Mouse (Mus musculus) cerebellum, postnatal 36 days (tissue): ENCODE data around the gene D1Ertd622e.
"Not testable (repeated sequence)": the region's sequence is repeated elsewhere in the genome, so short reads cannot be mapped to it uniquely, and the experiment has no call there.

Experiments used
- DNase-seq, 2 experiments: peaks; one replicate each; pipeline ENCODE4 v3.0.0; 2021 to 2022; ENCODE audit warnings: mixed read lengths in 2 of 2

Gene D1Ertd622e

DNA sequence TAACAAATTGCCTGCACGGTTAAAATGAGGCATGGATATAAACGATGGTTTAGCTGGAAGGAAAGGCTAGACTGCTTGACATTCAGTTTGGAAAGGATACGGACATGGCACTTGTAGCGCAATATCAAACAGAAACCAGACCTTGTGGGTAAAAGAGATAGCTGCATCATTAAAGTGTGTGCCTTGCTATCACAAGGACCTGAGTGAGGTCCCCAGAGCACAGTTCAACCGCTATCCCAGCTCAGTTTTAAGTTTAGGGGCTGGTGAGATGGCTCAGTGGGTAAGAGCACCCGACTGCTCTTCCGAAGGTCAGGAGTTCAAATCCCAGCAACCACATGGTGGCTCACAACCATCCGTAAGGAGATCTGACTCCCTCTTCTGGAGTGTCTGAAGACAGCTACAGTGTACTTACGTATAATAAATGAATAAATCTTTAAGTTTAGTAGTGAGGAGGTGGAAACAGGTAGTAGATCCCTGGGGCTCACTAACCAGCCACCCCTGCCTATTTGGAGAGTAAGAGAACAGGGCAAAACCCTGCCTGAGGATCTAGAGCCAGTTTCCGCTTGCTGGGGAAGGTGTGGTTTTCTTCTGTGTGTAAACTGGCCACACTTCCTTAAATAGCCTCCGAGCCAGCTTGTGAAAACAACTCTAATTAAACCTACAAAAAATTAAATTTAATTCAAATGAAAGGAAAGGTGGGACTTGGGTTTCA lies 29.2 kb downstream of the D1Ertd622e start:
- no peak for DNase-seq

DNA sequence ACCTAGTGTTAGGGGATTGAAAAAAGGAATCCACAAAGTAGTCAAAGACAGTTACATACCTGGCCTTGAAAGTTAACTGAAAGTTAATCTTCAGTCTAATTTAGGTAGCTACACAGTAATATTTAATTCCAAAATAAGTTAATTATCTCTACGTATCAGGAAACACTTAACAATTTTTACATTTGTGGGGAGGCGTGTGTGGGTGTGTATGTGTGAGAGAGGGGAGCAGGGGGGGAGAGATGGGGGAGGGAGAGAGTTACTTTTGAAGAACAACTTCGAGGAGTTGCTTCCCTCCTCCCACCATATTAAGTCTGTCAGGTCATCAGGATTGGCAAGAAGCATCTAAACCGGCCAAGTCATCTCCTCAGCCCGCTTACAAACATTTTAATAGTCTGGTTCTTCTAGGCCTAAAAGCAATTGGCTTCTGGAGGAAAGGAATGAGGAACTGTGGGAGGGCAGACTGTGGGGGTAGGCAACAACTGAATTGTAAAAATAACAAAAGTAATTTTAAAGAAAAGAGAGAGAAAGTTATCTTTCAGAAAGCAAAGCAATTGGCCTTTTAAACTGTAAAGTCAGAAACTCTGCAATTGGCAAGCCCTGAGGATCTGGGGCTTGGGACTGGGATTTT lies 29.9 kb downstream of the D1Ertd622e start:
- no peak for DNase-seq

DNA sequence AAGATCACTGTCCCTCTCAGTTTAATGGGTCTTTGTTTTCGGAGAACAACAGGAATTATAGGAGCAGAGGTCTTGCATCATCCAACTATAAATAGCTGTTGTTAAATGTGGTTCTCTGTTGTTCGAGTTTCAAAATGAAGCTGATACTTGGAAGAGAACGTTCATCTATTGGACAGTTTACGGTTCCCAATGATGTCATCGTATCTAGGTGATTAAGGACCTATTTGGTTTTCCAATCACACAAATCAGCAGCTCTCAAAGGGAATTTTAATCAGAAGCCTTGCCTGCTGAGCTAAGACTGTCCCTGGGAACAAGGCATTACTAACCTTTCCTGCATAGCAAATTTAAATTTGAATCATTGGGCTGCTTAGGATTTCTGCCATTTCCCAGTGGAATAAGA lies 31.7 kb downstream of the D1Ertd622e start:
- DNase-seq: no peak

DNA sequence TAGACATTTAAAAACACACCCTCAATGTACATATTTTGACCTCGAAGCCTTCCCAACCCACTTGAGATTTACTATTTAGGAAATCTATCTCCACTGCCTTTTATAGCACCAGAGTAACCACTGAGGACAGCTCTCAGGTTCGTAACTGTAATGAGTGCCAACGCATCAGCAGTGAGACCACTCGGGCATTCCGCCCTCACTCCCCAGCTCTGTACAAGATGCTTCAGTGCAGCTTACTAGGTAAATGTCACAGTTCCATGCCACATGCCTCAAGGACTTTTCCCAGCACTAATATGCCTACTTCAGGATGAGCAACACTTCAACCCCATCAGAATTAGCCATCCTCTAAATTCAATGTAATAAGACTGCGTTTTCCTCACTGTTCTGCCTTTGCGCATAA lies 33.0 kb downstream of the D1Ertd622e start:
- no peak for DNase-seq

DNA sequence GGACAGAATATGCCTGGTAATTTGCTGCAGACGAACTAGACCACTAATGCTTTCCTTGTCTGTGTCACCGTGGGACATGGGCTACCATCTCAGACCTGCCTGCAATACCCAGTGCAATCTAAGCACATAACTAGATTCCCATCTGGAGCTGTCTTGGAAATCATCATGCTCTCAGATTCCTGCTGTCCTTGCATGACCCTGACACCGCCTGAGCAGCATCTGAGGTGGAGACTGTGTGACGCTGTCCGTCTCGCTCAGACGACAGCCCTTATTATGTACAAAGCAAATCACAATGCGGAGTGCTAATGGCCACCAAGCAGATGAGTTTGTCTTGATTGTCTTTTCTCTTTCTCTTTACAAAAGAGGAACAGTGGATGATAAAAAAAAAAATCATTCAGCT lies 33.9 kb downstream of the D1Ertd622e start:
- no peak for DNase-seq

DNA sequence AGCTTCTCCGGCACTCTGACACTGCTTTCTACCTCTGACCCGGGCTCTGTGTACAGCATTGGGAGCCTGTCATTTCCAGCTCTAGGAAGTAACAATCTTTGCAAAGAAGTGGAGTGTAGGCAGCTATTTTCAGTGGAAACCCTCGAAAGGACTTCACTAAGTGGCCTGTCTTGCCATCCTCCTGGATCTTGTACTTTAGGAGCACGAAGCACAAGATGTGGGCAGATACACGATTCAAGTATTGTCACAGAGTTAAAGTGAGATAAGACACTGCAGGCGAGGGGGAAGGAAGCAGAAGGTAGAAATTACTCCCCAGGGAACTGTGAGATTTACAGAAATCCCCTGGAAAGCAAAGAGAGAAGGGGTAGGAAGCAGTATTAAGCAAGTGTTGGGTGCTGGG lies 36.4 kb downstream of the D1Ertd622e start:
- no peak for DNase-seq

DNA sequence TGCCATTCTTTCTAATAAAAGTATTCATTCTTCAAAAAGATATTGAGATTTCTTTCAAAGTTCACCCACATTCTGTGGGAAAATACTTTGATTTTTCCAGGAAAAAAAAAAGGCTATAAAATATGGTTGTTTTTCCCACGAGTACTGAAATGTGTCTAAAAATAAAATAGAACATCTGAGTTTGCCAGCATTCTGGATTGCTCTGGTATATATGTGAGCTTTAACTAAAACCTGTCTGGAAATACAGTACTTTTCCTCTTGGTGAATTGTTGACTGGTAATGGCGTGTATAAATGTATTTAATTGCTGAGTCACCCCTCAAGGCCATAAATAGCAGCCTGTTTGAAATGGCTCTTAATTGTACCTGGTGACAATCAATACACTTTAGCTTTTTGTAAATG lies 37.5 kb downstream of the D1Ertd622e start:
- no peak for DNase-seq

DNA sequence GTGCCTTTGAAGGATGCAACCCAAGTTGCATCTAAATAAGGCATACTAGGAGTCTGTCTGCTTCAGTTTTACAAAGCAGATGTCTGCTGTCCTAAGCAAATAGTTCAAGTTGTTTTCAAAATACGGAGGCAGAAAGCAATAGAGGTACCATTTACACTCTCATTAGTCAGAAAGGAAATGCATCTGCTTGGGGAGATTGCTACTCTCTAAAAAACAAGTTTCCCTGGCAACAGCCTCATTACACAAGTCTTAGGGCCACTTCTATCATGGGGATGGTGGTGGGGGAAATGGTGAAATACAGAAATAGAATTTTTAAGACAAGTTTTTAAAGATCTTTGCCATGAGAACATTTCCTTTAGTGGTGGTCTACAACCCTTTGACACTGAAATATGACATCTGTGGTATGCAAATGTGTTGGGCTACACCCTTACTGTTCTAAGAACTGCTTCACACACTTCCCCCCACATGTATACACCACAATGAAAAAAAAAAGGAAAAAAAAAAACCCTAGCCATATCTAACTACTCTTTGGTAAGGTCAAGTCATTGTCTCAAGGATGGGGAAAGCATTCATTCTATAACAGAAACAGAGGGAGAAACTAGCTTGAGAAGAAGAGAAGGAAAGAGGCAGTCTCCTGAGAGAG lies 38.5 kb downstream of the D1Ertd622e start:
- DNase-seq: no peak

DNA sequence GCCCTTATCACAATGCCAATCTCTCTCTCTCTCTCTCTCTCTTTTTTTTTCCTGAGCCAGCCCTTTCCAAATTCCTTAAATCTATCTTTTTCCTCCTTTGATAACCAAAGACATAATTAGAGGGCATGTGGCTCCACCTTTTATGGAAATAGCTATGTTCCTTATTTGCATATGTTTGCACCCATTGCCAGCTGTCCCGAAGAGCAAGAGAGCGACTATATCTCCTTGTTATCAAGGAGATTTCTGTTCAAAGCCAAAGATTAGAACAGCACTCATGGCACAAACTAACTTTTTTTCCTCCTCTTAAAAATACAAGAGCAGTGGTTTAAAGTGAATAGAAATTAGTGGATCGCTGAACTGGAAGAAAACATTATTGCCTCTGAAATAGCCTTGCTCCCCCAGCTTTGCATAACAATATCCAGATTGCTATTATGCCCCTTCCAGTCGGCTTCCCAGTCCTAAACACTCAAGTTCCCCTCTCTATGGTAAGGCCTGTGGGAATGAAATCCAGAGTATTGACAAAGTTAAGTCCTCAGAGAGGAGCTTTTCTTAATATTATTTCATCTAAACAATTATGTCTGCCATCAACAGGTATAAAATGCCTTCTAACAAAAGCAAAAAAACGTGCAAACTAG lies 39.2 kb downstream of the D1Ertd622e start:
- no peak for DNase-seq

DNA sequence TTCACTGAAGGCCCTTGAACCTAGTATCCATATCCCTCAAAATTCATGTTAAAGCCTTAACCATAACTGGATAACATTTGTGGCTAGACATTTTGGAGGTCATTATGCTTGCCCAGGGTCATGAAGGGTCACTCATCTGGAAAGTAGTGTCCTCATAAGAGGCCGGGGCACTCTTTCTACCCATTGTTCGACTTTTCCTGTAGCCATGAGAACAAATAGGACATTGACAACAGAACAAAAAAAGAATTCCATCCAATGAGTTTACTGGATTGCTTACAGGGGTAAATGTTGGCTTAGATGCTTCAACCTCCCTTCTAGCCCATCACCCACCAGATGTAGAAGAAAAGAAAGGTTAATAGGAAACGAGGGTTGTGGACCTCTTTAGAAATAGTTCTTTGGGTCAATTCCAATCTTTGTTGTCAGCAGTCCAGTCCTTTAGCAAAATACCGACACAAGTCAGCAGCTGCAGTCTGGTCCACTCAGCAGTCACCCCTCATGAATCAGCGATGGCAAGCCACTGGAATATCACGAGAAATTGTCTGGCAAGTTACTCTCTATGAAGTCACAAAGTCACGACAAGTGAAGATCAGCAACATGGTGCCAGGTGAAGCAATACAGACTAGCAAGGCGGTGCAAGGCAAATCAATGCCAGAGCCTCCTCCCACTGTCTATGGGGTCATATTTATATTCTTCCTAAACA lies 42.1 kb downstream of the D1Ertd622e start:
- DNase-seq: no peak

DNA sequence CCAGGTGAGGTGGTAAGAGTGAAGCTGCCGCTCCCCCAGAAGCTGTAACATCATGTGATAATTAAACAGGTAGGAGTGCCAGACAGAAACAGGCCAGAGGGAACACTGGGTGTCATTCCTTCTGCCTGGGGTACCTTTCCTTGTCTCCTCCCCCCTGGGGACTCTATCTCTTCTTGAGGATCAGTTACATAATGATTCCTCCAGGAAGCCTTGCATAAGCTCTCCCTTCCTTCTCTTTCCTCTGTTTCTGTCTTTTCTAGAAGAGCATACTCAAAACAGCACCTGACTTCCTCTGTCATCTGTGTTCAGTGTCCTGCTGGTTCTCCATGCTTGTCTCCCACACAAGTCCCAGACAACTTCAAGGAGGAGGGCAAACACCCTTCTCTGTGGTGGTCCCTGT lies 46.3 kb downstream of the D1Ertd622e start:
- no peak for DNase-seq

DNA sequence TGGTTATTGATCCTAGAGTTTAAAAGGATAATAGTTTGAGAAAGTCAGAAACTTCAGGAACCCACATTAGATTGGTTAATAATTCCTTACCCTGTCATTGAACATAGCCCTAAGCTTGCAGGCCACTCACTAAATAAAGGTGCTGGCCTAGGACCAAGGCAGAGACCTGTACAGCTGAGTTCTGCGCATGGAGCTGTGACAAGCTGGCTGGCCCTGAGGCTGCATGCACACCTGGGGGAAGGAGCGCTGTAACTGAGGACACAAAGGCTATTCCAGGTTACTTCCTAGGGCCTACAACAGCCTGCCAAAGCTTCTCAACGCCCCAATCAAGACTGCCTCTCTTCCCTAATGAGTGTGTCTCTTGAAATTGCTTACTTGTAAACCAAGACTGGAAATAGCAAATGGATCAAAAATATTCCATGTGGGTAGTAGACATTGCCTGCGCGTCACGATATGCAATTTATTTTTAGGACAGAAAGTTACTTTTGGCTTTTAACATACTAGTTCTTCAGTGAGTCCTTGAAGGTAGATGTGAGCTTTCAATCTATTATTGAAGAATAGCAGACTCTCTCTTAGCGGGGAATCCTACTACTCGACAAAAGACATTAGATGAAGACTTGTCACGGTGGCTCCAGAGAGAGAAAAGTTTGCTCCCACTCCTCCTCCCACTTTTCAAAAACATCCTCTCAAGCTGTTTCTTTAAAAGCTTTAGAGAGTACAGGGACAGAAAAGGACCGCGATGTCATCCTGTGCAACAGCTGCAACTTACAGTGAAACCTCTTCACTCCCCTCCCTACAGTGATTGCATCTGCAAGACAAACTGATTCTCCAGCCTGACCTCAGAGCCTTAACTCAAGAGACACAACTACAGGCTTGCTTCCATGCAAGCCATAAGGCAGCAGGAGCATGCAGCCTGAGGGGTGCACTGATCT lies 47.1 kb downstream of the D1Ertd622e start:
- no peak for DNase-seq

DNA sequence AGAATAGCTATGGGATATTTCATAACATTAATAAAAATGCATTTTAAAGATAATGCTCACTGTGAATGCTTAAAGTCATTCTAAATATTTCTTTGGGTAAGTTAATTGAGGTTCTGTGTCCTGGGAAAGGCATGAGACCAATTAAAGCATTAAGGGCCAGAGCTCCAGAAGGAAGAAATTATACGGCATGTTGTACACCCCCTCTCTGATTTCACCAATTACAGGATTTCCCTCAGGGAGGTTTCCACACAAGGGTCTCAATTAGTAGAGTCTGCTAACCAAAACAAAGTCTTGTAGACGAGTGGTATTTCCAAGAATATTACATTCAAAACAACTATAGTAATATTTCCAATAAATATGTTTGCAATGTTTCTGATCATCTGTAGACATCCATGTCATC lies 50.1 kb downstream of the D1Ertd622e start:
- DNase-seq: no peak

DNA sequence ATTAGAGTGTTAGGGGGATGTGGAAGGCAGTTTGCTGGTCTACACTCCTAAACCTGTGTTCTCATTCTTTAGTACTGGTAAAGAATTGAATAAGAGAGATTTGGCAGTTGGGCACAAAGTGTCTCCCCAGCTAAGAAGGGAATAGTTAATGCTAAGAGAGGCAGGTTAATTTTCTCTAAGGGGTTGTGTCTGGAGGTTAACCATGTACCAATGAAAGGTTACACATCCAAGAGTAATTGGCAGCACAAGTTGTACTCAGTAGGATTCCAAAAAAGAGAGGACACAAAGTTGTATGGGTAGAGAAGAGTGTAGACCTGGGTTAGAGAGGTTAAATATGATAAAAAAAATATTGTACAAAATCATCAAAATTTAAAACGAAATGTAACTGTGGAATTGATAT lies 58.5 kb downstream of the D1Ertd622e start:
- DNase-seq: no peak

DNA sequence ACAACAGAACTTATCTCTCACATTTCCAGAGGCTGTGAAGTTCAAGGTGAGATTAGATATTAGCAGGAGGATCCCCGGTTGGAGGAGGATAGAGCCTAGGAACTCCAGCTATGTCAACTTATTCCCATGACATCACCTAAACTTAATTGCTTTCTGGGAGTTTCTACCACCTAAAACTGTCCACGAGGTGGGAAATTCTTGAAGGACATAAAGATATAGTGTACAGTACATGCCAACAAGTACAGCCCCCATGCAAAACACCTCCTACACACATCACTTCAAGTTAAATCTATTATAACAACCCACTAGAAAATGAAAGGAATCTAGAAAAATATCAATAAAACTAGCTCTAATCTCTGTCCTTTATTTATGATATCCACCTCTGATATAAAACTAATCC lies 61.5 kb downstream of the D1Ertd622e start:
- DNase-seq: no peak

DNA sequence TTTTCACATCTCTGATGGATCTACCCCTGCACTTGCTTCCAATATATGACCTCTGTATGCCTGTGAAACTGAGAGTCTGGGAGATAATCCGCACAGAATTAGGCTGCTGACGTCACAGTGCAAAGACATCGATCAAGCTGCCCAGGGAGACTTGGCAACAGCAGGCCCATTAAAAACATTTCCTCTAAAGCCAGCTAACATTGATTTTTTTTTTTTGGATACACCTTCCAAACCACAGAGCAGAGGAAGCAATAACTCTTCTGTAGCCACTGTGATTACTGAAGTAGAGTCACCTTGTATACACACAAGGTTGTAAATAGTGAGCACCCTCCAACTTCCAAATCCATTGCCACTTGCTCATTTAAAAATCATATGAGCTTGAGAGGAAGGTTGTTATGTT lies 62.8 kb downstream of the D1Ertd622e start:
- DNase-seq: no peak

DNA sequence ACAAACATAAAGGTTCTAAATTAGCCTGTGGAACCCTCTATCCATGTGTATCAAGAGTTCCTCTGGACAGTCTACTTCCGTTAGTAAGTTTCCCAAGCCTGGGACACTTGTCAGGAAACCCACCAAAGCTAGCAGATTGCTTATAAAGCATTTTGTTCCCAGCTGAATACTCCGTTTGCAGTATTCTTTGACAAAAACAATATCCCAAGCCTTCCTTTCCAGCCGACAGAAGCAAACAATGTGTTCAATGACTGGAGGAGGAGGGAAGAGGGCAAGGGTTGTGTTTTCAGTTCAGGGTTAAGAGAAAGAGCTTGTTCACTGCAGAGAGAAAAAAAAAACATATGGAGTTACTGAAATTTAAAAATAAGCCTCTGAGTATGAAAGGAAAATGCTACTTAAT lies 73.3 kb downstream of the D1Ertd622e start:
- DNase-seq: no peak

DNA sequence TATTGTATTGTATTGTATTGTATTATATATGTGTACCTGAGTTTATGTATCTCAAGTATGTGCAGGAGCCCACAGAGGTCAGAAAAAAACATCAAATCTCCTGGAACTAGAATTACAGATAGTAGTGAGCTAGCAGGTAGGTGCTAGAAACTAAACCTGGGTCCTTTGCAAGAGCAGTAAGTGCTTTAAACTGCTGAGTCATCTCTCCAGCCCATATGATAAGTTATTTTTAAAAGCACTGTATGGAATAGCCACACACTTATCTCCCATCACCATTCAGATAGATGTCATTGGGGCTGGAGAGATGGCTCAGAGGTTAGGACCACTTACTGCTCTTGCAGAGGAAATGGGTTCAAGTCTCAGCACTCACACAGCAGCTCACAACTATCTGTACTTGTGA lies 76.8 kb downstream of the D1Ertd622e start:
- no peak for DNase-seq

DNA sequence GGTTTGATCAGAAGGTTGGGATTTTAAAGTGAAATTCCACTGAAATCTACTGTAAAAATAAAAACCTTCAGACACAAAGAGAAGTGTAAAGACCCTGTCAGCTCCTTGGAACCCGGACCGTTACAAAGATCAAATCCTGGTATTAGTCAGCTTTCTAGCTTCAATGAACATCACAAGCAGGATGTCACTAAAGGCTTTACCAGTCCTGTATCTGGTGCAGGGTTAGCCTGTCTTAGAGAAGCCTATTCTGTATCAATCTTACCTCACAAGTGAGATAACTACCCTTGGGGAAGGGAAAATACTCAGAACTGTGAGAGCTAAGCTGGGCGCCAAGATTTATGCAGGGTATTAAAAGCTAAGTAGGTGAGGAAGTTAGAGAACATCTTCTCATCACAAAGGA lies 77.7 kb downstream of the D1Ertd622e start:
- no peak for DNase-seq

DNA sequence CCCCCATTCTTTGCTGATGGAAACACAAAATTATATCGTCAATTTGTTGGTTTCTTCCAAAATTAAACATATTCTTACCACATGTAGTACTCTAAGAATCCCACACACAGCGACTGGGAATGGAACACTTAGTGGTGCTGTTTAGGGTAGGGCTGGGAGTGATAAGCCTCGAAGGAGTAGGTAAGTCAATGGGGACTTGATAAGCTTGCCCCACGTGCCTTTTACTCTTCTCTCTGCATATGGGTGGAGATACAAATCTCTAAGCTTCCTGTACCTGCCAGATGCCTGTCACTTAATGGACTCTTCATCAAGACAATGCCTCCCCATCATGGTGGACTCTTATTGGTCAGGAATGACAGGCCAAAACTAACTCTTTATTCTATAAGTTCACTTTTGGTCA lies 78.8 kb downstream of the D1Ertd622e start:
- no peak for DNase-seq

DNA sequence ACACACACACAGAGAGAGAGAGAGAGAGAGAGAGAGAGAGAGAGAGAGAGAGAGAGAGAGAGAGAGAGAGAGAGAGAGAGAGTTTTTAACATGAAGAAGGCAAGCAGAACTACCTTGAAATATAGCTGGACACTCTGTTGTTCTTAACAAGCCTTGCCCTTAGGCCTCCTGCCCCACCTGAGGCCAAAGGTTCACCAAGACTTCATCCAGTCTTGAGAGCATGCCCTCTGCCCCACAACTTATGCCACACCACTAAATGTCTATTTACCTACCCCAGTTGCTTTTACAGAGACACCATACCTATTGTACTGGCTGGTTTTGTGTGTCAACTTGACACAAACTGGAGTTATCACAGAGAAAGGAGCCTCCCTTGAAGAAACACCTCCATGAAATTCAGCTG lies 81.2 kb downstream of the D1Ertd622e start:
- DNase-seq: not testable (repeated sequence)

DNA sequence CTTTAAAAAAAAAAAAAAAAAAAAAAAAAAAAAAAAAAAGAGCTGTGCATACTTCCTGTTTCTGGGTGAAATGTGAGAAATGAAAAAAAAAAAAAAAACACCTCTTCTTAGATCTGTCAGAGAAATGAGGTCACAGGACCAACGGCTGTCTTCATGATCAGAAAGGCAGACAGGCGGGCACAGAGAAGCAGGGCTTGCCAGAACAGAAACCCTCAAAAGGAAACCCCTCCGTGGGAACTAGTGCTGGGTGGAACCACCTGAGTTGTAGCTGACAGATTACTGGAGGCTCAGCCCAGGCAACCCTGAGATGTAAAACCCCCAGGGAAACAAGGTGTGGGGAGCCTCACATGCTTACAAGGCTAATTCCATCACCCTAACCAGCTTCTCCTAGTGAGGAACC lies 81.6 kb downstream of the D1Ertd622e start:
- no peak for DNase-seq
